Mouse (Mus musculus): ENCODE results near the gene Ccl19.
"Not testable (repeated sequence)": the region's sequence is repeated elsewhere in the genome, so short reads cannot be mapped to it uniquely, and the experiment has no call there.

The Ccl19 gene

DNA sequence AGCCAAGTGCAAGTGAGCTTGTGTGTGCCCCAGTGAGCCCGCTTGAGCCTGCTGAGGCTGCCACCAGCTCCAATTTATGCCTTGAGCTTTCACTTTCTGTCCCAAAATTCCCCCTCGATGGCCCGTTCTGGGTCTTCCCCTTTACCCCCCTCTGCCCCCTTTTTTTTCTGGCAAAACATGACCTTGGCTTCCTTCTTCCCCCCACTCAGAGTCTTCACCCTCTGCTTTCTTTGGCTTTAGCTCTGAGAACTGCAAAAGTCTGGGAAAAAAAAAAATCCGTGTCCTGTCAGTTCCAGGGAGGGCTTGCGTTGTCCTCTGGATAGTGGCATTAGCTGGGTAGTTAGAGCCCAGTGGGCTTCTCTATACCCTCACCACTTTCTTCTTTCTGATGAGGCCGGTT is at the start of gene Ccl19:
Gene Ccl19 (minus strand): TSS at position 101 of the 400 bp plus-strand sequence.
- not testable (repeated sequence) for DNase-seq (ENCODE audit: low spot score)

DNA sequence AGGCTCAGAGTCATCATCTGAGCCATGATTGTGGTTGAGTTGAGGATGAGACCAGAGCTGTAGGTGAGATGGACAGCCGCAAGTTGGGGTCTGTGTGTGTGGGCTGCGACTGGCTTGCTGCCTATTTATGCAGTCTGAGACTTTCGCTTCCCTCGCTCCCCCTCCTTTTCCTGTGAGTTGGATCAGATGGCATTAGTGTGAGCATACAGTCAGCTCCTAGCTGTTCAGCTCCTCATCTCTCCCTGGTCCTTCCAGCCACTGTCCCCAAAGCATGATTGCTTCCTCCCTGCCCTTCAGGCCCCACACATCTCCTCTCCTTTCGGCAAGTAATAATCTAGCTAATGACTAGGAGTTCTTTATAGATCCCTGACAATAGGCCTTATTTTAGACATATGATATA is 17.5 kb upstream of the Ccl19 start, which contains the start of gene Ccl21a:
Gene Ccl21a (minus strand): TSS at position 101 of the 400 bp plus-strand sequence.
- DNase-seq (ENCODE audit: low spot score), result not testable (repeated sequence)

DNA sequence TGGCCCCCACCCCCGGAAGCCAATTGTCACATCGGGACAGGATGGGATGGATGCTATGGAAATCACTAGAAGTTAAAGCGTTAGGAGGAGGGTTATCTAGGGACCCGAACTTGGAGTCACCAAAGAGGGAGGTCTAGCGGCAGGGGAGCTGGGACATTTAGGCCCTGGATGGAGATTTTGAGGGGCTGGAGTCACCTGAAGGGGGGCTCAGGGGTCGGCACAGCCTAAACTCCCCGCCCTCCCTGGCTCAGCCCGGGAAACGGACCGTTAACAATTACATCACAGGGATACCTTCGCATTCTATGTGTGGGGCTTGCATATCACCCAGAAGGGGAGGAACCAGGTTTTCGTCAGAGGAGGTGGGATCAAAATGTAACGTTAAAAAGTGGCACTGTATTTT is 21.1 kb downstream of the Ccl19 start, which contains the start of gene 4930578G10Rik:
Gene 4930578G10Rik (plus strand): TSS at position 301 of the 400 bp plus-strand sequence.
- DNase-seq (ENCODE audit: low spot score), result not testable (repeated sequence)

Measured in spleen, adult 12 weeks (tissue).